Mouse (Mus musculus): ENCODE data around the gene Crhr1. TPM values are rescaled to one million over a fixed set of nuclear protein-coding genes. Genes with fewer than 3 reads are reported as not detected.

Crhr1 gene
- total RNA-seq, 2 experiments from 2014 or later = not detected

DNA sequence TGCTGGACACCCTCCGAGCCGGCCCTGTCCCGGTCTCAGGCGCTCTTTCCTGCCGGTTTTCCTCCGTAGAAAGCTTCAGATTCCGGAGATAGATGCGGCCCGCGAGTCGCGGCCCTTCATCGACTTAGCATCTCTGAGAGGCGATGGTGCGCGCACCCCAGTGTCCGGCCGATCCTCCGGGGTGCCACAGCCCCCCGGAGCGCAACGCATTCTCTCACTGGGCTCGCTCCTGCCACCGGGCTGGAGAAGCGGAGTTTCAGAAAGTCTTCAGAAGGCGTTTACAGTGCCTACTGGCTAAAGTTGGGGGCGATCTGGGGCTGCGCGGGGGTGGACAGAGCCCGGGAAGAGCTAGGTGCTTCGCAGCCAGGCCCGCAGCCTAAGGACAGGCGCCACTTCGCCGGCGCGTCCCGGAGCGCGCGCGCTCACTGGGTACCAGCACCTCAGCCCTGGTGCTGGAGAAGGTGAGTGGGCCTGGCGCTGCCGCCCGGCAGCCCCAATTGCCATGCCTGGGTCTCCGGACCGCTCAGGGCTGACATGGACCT is 858 bp downstream of the Crhr1 start:
- intact Hi-C loops (cut with DNase I) = no loop called here
- no peak for DNase-seq

GRCm38 (mm10) chr11:104138976-104139375 is 6.3 kb downstream of the Crhr1 start:
- intact Hi-C loops (cut with DNase I) = no loop called here
- no peak for DNase-seq

- DNase-seq = no peak
- intact Hi-C loops (cut with DNase I) = no loop called here
Observed at GRCm38 (mm10) chr11:104144930-104145329, 12.3 kb downstream of the Crhr1 start.

- no peak for DNase-seq
- intact Hi-C loops (cut with DNase I) = no loop called here
Observed at GRCm38 (mm10) chr11:104148787-104149186, 16.1 kb downstream of the Crhr1 start.

DNA sequence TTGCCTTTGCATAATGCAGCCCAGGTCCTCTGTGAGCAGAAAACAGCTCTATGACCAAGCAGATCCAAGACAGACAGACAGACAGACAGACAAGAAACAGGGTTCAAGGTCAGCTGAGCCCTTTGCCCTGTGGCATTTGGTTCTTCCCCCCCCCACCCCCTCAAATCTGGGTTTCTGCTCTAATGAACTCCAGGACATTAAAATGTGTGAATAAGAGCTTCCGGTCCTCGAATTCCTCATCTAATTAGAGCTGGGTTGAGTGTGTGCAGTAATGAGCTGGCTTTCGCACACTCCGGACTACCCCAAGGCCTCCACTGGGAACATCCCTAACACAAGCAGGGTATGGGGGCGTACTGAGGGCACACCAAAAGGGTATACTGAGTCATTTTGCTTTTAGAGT is 18.3 kb downstream of the Crhr1 start:
- no peak for DNase-seq
- intact Hi-C loops (cut with DNase I) = no loop called here

DNA sequence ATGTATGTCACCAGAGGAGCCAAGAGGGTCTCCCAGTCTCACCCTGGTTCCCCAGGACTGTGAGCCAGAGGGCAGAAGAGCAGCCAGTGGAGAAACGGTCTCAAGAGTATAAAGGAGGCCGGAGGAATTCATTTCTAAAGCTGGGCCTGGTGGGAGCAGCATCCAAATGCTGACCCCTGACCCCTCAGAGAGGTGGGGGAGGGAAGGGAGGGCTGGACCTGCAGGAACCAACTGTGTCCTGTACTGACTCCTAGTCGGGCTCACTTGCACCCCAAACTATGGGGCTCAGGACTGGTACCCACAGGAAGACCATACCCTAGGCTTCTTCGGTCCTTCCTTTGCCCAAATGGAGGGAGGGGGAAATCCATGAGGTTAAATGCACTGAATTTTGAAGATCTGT is 21.7 kb downstream of the Crhr1 start:
- no peak for DNase-seq
- intact Hi-C loops (cut with DNase I) = no loop called here

DNA sequence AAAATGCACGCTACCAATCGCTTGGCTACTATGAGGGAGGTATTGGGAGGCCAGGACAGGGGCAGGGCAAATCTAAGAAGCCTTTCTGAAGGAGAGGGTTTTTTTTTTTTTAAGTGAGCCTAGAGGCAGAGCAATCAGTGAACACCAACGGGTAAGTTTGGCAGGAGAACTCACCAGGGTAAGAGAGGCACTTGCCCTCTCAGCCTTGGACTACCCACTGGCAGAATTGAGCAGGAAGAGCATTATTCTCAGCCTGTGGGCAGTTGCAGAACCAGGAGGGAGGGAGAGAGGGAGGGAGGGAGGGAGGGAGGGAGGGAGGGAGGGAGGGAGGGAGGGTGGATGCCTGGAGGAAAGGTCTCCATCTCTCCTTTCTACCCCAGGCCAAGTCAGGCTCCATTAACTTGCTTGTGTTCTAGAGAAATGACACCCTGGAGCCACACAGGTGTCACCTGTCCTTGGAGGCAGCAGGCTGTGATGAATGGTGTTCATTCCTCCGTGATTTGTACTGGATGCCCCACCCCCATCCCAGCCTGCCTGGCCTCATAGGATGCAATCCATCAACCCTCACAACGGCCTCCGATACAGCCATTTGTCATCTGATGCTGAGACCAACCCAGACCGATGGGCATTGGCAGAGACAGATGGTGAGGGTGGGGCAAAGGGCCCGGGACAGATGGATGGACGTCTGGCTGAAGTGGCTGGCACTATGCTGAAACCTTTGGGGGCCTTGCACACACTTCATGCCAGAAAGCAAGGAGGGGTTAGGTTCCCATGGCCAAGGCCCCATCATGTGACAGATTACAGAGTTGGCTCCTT is 22.4 kb downstream of the Crhr1 start:
- intact Hi-C loops (cut with DNase I) = no loop called here
- no peak for DNase-seq

DNA sequence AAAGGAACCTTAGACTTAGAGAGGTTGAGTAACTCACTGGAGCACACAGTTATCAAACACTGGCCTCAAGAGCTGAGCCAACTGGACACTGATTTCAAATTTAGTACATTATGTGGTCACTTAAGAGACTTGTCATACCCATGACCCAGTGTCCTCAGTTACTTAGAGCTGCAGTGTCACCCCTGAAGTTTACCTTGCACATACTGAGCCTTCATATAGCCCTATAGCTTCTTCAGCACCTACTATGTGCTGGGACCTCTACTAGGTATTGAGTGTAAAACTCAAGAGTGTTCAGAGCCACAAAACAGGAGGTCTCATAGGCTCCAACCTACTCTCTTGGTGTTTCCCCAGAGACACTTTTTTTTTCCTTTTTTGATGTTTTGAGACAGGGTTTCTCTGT is 23.2 kb downstream of the Crhr1 start:
- no peak for DNase-seq
- intact Hi-C loops (cut with DNase I) = no loop called here

- no peak for DNase-seq
- intact Hi-C loops (cut with DNase I) = no loop called here
Observed at GRCm38 (mm10) chr11:104156391-104156790, 23.7 kb downstream of the Crhr1 start.

DNA sequence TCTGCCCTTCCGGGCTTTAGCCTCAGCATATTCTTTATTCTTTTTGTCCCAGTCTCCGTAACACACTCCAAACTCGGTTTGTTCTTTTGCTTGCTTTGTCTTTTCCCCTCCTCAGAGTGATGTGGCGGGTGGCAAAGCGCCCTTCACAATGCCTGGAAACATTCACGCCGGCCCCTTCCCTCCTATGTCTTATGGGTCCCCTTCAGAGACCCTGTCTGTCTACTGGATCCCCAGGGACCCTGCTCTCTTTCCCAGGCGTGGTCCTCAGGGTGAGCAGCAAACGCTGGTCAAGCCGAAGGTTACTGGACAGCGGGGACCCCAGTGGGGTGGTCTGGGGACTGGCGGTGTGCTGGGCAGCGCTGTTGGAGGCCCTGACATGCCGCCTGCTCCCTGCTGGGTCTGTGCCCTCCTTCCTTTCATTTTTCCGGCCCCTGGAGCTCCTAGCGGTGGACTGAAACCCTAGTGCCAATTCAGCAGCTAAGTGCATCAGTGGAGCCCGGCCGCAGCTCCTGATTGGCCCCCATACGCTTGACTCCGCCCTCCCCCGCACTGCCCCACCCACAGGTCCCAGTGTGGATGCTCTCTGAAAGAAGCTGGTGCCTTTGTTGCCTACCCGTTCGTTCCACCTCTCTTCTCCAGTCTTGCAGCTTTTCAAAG is 25.1 kb downstream of the Crhr1 start:
- peak; percentile 24 to 44 for DNase-seq
- intact Hi-C loops (cut with DNase I) = no loop called here

GRCm38 (mm10) chr11:104158260-104158907 is 25.7 kb downstream of the Crhr1 start:
- intact Hi-C loops (cut with DNase I) = no loop called here
- no peak for DNase-seq

DNA sequence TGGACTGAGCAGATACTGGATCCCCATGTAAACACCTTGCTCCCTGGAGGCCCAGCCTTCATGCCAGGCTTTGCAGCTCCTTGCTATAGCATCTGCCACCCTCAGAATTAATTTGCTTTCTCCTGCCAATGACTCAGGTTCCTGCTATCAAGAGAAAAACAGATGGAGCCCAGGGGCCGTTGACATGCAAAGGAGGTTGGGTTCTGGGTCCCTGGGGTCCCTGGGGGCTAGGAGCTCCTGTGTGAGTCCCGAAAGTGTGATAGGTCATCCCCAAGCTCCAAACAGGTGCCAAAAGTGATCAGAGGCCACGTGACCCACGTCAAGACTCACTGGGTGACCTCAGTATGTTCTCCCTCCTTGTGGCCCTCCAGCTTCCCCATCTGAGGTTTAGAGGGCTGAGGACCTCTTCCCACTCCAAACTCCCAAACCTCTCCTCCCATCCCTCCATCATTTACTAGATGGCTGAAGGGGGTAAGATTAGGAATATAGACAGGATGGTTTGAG is 27.2 kb downstream of the Crhr1 start:
- no peak for DNase-seq
- intact Hi-C loops (cut with DNase I) = no loop called here

DNA sequence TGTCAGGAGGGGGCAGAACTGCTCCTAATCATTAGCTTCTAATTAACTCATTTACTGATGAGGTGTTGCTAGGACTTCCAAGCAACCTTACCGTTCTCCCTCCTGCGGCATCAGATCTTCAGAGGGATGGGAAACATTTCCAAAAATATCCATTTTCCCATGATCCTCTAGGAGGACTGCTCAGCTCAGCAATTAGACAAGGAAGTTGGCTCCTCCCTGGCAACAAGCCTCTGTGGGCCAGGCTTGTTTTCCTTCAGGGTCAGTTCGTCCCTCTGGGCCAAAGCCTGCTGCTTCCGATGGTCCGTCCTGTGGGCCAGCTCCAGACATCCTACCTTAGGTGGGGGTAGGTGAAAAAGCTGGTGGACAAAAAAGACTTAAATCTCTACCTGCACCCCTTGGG is 28.5 kb downstream of the Crhr1 start:
- intact Hi-C loops (cut with DNase I) = no loop called here
- DNase-seq = no peak

DNA sequence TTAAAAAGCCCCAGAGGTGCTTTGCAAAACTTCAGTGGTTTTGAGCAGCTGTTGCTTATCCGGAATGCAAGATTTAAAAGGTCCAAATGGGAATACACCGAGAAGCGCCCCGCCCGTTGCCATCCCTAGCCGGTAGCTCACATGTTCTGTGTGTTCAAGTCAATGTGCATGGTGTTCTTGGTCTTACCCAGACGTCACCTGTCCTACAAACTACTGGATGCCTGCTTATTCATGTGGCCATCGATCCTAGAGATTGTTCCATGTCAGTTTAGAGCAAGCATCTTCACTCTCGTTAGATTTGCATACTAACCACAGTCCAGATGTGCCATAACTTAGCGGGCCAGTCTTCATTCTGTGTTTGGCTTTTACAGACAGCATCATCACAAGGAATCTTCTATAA is 31.6 kb downstream of the Crhr1 start:
- no peak for DNase-seq
- intact Hi-C loops (cut with DNase I) = no loop called here

GRCm38 (mm10) chr11:104171281-104171781 is 38.7 kb downstream of the Crhr1 start:
- peak; percentile 57 to 79 for DNase-seq
- intact Hi-C loops (cut with DNase I) = loop anchor here (1.0 kb wide), 1 partner anchor 184 kb away; no protein-coding TSS in a partner anchor

DNA sequence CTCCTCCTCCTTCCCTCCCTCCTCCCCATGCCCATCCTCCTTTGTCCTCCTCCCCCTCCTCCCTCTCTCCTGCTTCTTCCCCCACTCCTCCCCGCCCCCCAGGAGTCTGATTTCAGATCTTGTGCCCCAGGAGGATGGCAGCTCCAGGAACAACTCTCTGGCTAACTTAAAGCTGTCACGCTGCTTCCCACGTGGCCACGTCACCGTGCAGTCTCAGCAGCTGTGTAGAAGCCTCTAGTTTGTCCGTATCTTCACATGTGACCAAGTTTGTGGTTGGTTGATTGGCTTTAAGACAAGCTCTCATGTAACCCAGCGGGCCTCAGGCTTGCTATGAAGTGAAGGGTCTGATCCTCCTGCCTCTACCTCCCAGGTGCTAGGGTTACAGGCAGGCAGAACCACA is 46.2 kb downstream of the Crhr1 start:
- no peak for DNase-seq
- intact Hi-C loops (cut with DNase I) = no loop called here

- intact Hi-C loops (cut with DNase I) = no loop called here
- DNase-seq = no peak
Observed at GRCm38 (mm10) chr11:104179804-104180203, 47.1 kb downstream of the Crhr1 start.

DNA sequence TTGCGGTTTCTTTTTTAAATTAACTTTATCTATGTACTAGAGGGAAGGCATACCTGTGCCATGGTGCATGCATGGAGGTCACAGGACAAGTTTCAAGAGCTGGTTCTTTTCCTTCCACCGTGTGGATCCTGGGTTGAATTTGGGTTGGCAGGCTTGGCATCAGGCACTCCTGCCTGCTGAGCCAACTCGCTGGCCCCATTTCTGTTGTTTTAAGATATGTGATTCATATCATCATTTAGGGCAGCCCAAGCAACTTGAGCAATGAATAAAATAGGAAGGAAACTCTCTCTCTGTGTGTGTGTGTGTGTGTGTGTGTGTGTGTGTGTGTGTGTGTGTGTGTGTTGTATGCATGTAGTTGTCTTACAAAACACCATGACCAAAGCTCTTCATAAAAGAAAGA is 49.5 kb downstream of the Crhr1 start:
- intact Hi-C loops (cut with DNase I) = no loop called here
- no peak for DNase-seq

- no peak for DNase-seq
- intact Hi-C loops (cut with DNase I) = no loop called here
Observed at GRCm38 (mm10) chr11:104186135-104186836, 53.6 kb downstream of the Crhr1 start, which contains the start of gene Sppl2c. Gene Sppl2c, plus strand, starts transcription at chr11:104186327.

- no peak for DNase-seq
- intact Hi-C loops (cut with DNase I) = no loop called here
Observed at GRCm38 (mm10) chr11:104186837-104187150, 54.1 kb downstream of the Crhr1 start.

DNA sequence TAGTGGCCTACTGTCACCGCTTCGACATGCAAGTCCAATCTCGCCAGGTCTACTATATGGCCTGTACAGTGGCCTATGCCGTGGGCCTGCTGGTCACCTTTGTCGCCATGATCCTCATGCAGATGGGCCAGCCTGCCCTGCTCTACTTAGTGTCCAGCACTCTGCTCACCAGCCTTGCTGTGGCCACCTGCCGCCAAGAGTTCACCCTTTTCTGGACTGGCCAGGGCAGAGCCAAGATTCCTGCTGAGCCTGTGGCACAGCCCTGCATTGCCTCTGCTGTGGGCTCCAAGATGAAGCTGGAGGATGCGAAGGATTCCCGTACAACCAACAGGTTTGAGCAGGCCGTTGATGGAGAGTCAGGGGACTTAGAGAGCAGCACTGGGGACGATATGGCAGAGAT is 55.1 kb downstream of the Crhr1 start:
- intact Hi-C loops (cut with DNase I) = no loop called here
- DNase-seq = no peak

Data from heart, postnatal 10 days (tissue).